Mouse (Mus musculus): ENCODE measurements around the gene Ubxn6. TPM values are rescaled to one million over a fixed set of nuclear protein-coding genes. Genes with fewer than 3 reads are reported as not detected.

The Ubxn6 gene
- total and polyA plus RNA-seq, 3 experiments = 28.2 to 42.2 TPM; not detected in 1

DNA sequence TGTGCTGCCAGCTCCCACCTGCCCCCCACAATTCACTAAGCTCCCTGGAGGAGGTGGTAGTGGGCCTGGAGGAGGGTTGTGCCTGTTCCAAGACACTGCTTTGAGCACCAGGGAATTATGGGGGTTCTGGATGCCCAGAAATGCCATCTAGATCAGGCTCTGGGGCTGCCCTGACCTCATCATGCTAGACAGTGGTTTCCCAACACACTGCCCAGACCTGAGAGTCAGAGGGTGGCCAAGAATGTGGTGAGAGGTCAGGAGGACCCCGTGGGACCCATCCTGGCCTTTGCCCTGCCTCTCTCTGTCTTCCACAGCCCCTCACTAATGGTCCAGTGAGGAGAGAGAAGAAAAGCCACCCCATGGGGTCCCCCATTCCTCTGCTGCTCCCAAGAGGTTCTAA is 36.2 kb upstream of the Ubxn6 start:
- Histone ChIP-seq H3K9ac (ENCODE audit: control insufficient read depth, low read depth, low read length, poor library complexity, severe bottlenecking) (no peak overlapping the region), H3K27ac (ENCODE audit: control insufficient read depth, low read depth, low read length) (no peak overlapping the region), H3K4me1 (ENCODE audit: control insufficient read depth in 1 of 2, insufficient read depth in 2 of 2, low read length in 2 of 2) (no peaks in the 10 kb centered on the region), H3K27me3 (ENCODE audit: control insufficient read depth in 1 of 2, insufficient read depth in 2 of 2, low read length in 2 of 2) (no peaks in the 10 kb centered on the region), H3K36me3 (ENCODE audit: control insufficient read depth in 1 of 2, insufficient read depth in 2 of 2, low read length in 2 of 2) (no peaks in the 10 kb centered on the region), H3K79me2 (ENCODE audit: control insufficient read depth, insufficient read depth, low read length, poor library complexity) (no peaks in the 10 kb centered on the region), H3K9me3 (replicated peaks; ENCODE audit: insufficient read depth, low read length) (no peaks in the 10 kb centered on the region), H3K4me3 (ENCODE audit: control insufficient read depth in 1 of 2, insufficient read depth in 1 of 2, low read depth in 2 of 2, low read length in 2 of 2) (no peak overlapping the region)
- no peak for TF ChIP-seq GATA1 (IDR thresholded peaks at IDR 0.05; ENCODE audit: low read depth, low read length)
- TF ChIP-seq GABPA (IDR thresholded peaks at IDR 0.05; ENCODE audit: low read depth, low read length) = no peak
- TF ChIP-seq E2F4 (IDR thresholded peaks at IDR 0.05; ENCODE audit: borderline replicate concordance, low read depth, low read length) = no peak
- no peak for TF ChIP-seq CTCF (IDR thresholded peaks at IDR 0.05 in 2 of 3, conservative IDR thresholded peaks at IDR 0.05 in 1 of 3; ENCODE audit: control insufficient read depth in 1 of 3, insufficient read depth in 1 of 3, low read depth in 2 of 3, low read length in 3 of 3, poor library complexity in 1 of 3, severe bottlenecking in 1 of 3)
- TF ChIP-seq ZNF384 (IDR thresholded peaks at IDR 0.05; ENCODE audit: low read depth, low read length) = no peak
- no peak for TF ChIP-seq TBP (IDR thresholded peaks at IDR 0.05; ENCODE audit: low read depth, low read length)
- TF ChIP-seq ELF1 (IDR thresholded peaks at IDR 0.05; ENCODE audit: low read depth, low read length) = no peak
- no peak for TF ChIP-seq ZMIZ1 (IDR thresholded peaks at IDR 0.05; ENCODE audit: low read depth, low read length)
- TF ChIP-seq HCFC1 (IDR thresholded peaks at IDR 0.05; ENCODE audit: low read depth, low read length) = no peak
- TF ChIP-seq TCF12 (IDR thresholded peaks at IDR 0.05; ENCODE audit: low read depth, low read length) = no peak
- TF ChIP-seq KAT2A (conservative IDR thresholded peaks at IDR 0.05; ENCODE audit: low read depth, low read length) = no peak
- TF ChIP-seq TAL1 (IDR thresholded peaks at IDR 0.05; ENCODE audit: low read length) = no peak
- TF ChIP-seq ZC3H11A (IDR thresholded peaks at IDR 0.05; ENCODE audit: low read depth, low read length) = no peak
- no peak for TF ChIP-seq POLR2AphosphoS5 (IDR thresholded peaks at IDR 0.05; ENCODE audit: borderline replicate concordance, low read depth, low read length)
- TF ChIP-seq MYC (IDR thresholded peaks at IDR 0.05; ENCODE audit: low read depth, low read length) = no peak
- no peak for TF ChIP-seq ZKSCAN1 (IDR thresholded peaks at IDR 0.05; ENCODE audit: low read depth, low read length)
- TF ChIP-seq ETS1 (IDR thresholded peaks at IDR 0.05; ENCODE audit: low read depth, low read length) = no peak
- DNase-seq (ENCODE audit: low read depth, low spot score) = no peak

DNA sequence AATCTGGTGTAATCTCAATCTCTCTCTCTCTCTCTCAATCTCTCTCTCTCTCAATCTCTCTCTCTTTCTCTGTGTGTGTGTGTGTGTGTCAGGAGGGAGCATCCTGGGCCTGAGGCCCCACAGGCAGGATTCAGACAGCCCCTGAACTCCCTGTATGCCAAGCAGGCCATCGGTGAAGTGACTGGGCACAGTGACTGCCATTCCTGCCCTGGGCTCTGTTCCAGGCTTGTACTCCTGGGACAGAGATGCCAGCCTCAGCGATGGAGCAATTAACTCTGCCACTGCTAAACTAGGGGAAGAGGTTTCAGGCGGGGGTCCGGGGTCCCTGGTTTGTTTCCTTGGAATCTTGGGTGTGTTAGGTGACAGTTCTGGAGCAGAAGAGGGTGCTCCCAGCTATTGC is 35.7 kb upstream of the Ubxn6 start:
- no peak overlapping the region for H3K9ac ChIP-seq (ENCODE audit: control insufficient read depth, low read depth, low read length, poor library complexity, severe bottlenecking)
- TF ChIP-seq RCOR1 (IDR thresholded peaks at IDR 0.05; ENCODE audit: low read depth, low read length) = no peak
- no peak for TF ChIP-seq POLR2AphosphoS2 (IDR thresholded peaks at IDR 0.05; ENCODE audit: low read length)
- TF ChIP-seq POLR2AphosphoS5 (IDR thresholded peaks at IDR 0.05; ENCODE audit: borderline replicate concordance, low read depth, low read length) = no peak
- TF ChIP-seq MYC (IDR thresholded peaks at IDR 0.05; ENCODE audit: low read depth, low read length) = no peak
- no peak for TF ChIP-seq MAFK (IDR thresholded peaks at IDR 0.05; ENCODE audit: borderline replicate concordance, low read depth, low read length)
- no peak for TF ChIP-seq EP300 (IDR thresholded peaks at IDR 0.05; ENCODE audit: low read depth in 1 of 2, low read length in 2 of 2)
- TF ChIP-seq GABPA (IDR thresholded peaks at IDR 0.05; ENCODE audit: low read depth, low read length) = no peak
- TF ChIP-seq ETS1 (IDR thresholded peaks at IDR 0.05; ENCODE audit: low read depth, low read length) = no peak
- no peaks in the 10 kb centered on the region for H3K36me3 ChIP-seq (ENCODE audit: control insufficient read depth in 1 of 2, insufficient read depth in 2 of 2, low read length in 2 of 2)
- no peaks in the 10 kb centered on the region for H3K27me3 ChIP-seq (ENCODE audit: control insufficient read depth in 1 of 2, insufficient read depth in 2 of 2, low read length in 2 of 2)
- no peak for DNase-seq (ENCODE audit: low read depth, low spot score)
- no peak overlapping the region for H3K4me3 ChIP-seq (ENCODE audit: control insufficient read depth in 1 of 2, insufficient read depth in 1 of 2, low read depth in 2 of 2, low read length in 2 of 2)
- no peaks in the 10 kb centered on the region for H3K79me2 ChIP-seq (ENCODE audit: control insufficient read depth, insufficient read depth, low read length, poor library complexity)
- no peaks in the 10 kb centered on the region for H3K4me1 ChIP-seq (ENCODE audit: control insufficient read depth in 1 of 2, insufficient read depth in 2 of 2, low read length in 2 of 2)
- H3K27ac ChIP-seq (ENCODE audit: control insufficient read depth, low read depth, low read length) = no peak overlapping the region
- H3K9me3 ChIP-seq (replicated peaks; ENCODE audit: insufficient read depth, low read length) = no peaks in the 10 kb centered on the region

Data from MEL (cell line).